Mouse (Mus musculus) midbrain, embryonic 14.5 days (tissue): Measurements from ENCODE around the gene Fam110c. TPM values are rescaled to one million over a fixed set of nuclear protein-coding genes. Genes with fewer than 3 reads are reported as not detected.

Experiments
- ATAC-seq: fragments of 200-750 bp; cut with Nextera tagmentation; 2 replicates; pipeline ENCODE4 v1.8.0; 2017; ENCODE audit warnings: moderate number of reproducible peaks, moderate library complexity; ENCODE audit not compliant: low FRiP score, low TSS enrichment
- DNase-seq: peaks from one replicate; pipeline ENCODE4 v3.0.0-alpha.2; 2015
- H3K27ac ChIP-seq: fragments of 300-500 bp; sonication (generic); replicated peaks from 2 replicates; pipeline ENCODE4 v1.5.1; 2014; ENCODE audit warnings: mild to moderate bottlenecking, low read depth, low read length, moderate library complexity
- H3K27me3 ChIP-seq: fragments of 300-500 bp; sonication (generic); 2 replicates; pipeline ENCODE4 v1.6.1; 2014; ENCODE audit warnings: low read length, control low read depth, mixed read lengths; ENCODE audit not compliant: control insufficient read depth, insufficient read depth
- H3K36me3 ChIP-seq: fragments of 300-500 bp; sonication (generic); 2 replicates; pipeline ENCODE4 v1.6.1; 2014; ENCODE audit warnings: low read length, control low read depth; ENCODE audit not compliant: control insufficient read depth, insufficient read depth
- H3K4me1 ChIP-seq: fragments of 300-500 bp; sonication (generic); 2 replicates; pipeline ENCODE4 v1.6.1; 2014; ENCODE audit warnings: mild to moderate bottlenecking, antibody characterized with exemption, low read length, control low read depth; ENCODE audit not compliant: control insufficient read depth, insufficient read depth
- H3K4me2 ChIP-seq: fragments of 300-500 bp; sonication (generic); 2 replicates; pipeline ENCODE4 v1.6.1; 2014; ENCODE audit warnings: mild to moderate bottlenecking, low read length, moderate library complexity
- H3K4me3 ChIP-seq: fragments of 300-500 bp; sonication (generic); replicated peaks from 2 replicates; pipeline ENCODE4 v1.5.1; 2014; ENCODE audit warnings: low read depth, low read length
- H3K9ac ChIP-seq: fragments of 300-500 bp; sonication (generic); replicated peaks from 2 replicates; pipeline ENCODE4 v1.6.1; 2014; ENCODE audit warnings: mild to moderate bottlenecking, low read length, moderate library complexity
- H3K9me3 ChIP-seq: fragments of 300-500 bp; sonication (generic); 2 replicates; pipeline ENCODE4 v1.6.1; 2016; ENCODE audit warnings: low read length, control low read depth, mixed read lengths; ENCODE audit not compliant: control insufficient read depth
- WGBS: fragments of 180-500 bp; shearing (Covaris S2); extraction: QIAGEN DNeasy Blood & Tissue Kit; methylation state at CpG from one replicate; pipeline ENCODE4 v1.1.7; 2014; 5-methylcytosine and 5-hydroxymethylcytosine counted together
- polyA plus RNA-seq: library from polyadenylated mRNA; unstranded; fragments of >200 nt; fragmentation: Nextera tagmentation; extraction: Ambion mirVana; gene quantifications from 2 replicates; pipeline ENCODE4 v1.2.1, GENCODE M21; 2014

Gene Fam110c
- polyA plus RNA-seq, 1 experiment from 2014 or later: 0.11 TPM

DNA sequence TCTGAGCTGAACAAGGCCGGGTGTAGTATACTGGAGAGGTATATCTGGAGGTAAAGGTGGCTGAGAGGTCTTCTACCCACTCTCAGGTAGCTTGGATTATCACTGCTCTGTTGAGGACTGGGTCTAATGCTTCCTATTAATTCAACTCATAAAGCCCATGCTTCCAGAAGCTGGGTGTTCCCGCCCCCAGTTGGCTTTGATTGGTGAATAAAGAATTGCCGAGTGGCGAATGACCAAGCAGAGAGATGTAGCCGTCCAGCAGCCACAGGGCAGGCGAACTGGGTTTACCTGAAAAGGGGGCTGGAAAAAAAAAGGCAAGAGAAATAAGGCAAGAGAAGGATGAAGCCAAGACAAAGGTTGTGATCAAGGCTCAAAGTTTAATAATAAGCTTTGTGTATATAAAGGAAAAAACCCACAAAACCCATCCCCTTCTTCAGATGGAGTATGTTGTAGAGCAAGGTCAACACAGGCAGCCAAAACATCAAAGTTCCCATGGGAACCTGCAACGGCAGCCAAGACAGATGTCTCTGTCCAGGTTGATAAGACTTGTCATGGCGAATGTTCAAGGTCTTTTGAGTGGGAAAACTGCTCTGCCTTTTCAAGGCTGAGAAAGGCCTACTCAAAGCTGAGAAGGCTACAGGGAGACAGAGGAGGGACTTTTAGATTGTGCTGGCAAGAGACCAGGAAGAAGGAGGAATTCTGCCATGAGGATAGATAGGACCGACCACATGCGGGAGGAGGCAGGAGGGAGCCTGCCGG, 17.4 kb downstream of the Fam110c start:
- Histone ChIP-seq H3K9ac (no peak overlapping the region), H3K4me1 (no peaks in the 10 kb centered on the region), H3K4me3 (no peak overlapping the region), H3K27ac (no peak overlapping the region), H3K9me3 (no peaks in the 10 kb centered on the region), H3K36me3 (no peaks in the 10 kb centered on the region), H3K27me3 (no peaks in the 10 kb centered on the region), H3K4me2 (no peak overlapping the region)
- ATAC-seq (no peak), DNase-seq (no peak)
- WGBS: 80% methylated on average over 11 of the region's 11 CpGs

DNA sequence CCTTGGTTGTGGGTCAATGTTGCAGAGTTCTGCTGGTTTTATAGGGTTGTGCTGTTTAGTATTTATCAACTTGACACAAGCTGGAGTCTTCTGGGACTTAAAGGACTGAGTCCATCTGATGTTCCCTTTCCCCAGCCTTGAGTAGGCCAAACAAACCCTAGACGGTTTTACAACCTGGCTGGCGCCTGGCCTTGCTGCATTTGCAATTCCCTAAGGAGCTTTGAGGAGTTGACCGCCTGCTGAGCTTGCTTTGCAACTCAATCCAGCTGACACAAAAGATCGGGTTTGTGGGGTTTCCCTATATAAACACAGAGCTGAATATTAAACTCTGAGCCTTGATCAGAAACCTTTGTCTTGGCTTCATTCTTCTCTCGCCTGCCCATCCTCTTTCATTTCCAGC, 18.8 kb downstream of the Fam110c start:
- Histone ChIP-seq H3K4me3 (no peak overlapping the region), H3K27ac (no peak overlapping the region), H3K9ac (no peak overlapping the region), H3K9me3 (no peaks in the 10 kb centered on the region), H3K27me3 (no peaks in the 10 kb centered on the region), H3K36me3 (no peaks in the 10 kb centered on the region), H3K4me2 (no peak overlapping the region), H3K4me1 (no peaks in the 10 kb centered on the region)
- 4% methylated on average over 5 of the region's 5 CpGs for WGBS
- DNase-seq: no peak
- no peak for ATAC-seq

DNA sequence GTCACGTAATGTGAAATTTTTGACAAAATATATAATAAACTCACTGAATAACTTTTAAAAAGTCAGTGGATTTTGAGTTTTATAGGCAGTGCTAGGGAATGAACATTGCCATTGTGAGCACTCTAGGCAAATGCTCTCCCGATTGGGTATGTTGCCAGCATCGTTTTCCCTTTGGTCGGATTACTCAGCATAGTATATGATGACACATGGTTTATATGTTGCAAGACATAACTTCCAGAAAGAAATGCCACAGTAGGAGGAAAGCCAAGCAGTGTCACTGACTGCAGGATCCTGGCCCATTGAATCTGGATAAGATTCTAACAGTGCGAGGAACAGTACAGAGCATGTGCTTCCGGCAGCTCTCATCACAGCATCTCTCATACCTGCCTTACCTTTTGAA, 23.5 kb downstream of the Fam110c start:
- ATAC-seq: no peak
- DNase-seq: no peak

DNA sequence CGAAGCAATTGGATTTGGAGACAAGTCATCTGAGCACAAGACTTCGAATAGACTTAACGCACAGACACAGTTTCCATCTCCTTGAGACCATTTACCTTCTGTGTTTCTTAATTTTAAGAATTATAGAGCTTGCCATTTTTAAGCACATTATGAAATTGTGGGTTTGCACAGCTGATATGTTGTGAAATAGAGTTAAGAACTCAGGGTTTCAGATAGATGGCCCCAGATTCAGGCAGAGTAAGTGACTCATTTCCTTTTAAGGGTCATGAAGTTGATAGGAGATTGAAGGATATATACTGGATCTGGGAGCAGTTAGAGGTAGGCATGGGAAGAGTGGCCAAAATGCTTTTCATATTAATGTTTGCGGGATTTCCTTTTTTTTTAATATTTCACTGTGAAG, 27.5 kb downstream of the Fam110c start:
- H3K9me3 ChIP-seq: no peaks in the 10 kb centered on the region
- ATAC-seq: no peak
- H3K36me3 ChIP-seq: no peaks in the 10 kb centered on the region
- H3K9ac ChIP-seq: no peak overlapping the region
- H3K27me3 ChIP-seq: no peaks in the 10 kb centered on the region
- DNase-seq: no peak
- 95% methylated on average over 4 of the region's 4 CpGs for WGBS
- no peaks in the 10 kb centered on the region for H3K4me1 ChIP-seq
- no peak overlapping the region for H3K27ac ChIP-seq
- H3K4me3 ChIP-seq: no peak overlapping the region
- no peak overlapping the region for H3K4me2 ChIP-seq

More for the DNA sequence above, 23.5 kb downstream of the Fam110c start:
- H3K4me1 ChIP-seq: no peaks in the 10 kb centered on the region
- no peak overlapping the region for H3K4me2 ChIP-seq
- H3K9ac ChIP-seq: no peak overlapping the region
- no peaks in the 10 kb centered on the region for H3K27me3 ChIP-seq
- H3K36me3 ChIP-seq: no peaks in the 10 kb centered on the region
- WGBS: 94% methylated on average over 6 of the region's 6 CpGs
- H3K4me3 ChIP-seq: no peak overlapping the region
- H3K9me3 ChIP-seq: no peaks in the 10 kb centered on the region
- no peak overlapping the region for H3K27ac ChIP-seq

DNA sequence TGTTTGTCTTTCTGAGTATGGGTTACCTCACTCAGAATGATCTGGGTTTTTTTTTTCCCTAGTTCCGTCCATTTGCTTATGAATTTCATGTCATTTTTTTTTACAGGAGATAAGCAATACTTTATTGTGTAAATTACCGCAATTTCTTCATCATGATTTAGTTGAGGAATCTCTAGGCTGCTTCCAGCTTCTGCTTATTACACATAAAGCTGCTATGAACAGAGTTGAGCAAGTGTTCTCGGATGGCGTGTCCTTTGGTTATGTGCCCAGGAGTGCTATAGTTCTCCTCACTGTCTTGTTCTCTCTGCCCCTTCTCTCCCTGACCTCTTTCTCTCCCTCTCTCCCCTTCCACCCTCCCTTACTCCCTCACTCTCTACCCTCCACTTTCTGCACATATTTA, 28.2 kb downstream of the Fam110c start:
- Histone ChIP-seq H3K4me2 (no peak overlapping the region), H3K36me3 (no peaks in the 10 kb centered on the region), H3K4me1 (no peaks in the 10 kb centered on the region), H3K27ac (no peak overlapping the region), H3K9me3 (no peaks in the 10 kb centered on the region), H3K4me3 (no peak overlapping the region), H3K27me3 (no peaks in the 10 kb centered on the region), H3K9ac (no peak overlapping the region)
- DNase-seq (no peak), ATAC-seq (no peak)
- 91% methylated on average over 4 of the region's 4 CpGs for WGBS

GRCm38 (mm10) chr12:31116005-31116466, 42.4 kb downstream of the Fam110c start:
- H3K27me3 ChIP-seq: no peaks in the 10 kb centered on the region
- no peaks in the 10 kb centered on the region for H3K4me1 ChIP-seq
- ATAC-seq: no peak; the same call in 1 of the 2 replicates
- no peaks in the 10 kb centered on the region for H3K9me3 ChIP-seq
- H3K9ac ChIP-seq: no peak overlapping the region
- no peak overlapping the region for H3K27ac ChIP-seq
- 16% methylated on average over 8 of the region's 8 CpGs for WGBS
- H3K4me2 ChIP-seq: no peak overlapping the region
- no peak overlapping the region for H3K4me3 ChIP-seq
- H3K36me3 ChIP-seq: no peaks in the 10 kb centered on the region
- peak; percentile 86 for DNase-seq

DNA sequence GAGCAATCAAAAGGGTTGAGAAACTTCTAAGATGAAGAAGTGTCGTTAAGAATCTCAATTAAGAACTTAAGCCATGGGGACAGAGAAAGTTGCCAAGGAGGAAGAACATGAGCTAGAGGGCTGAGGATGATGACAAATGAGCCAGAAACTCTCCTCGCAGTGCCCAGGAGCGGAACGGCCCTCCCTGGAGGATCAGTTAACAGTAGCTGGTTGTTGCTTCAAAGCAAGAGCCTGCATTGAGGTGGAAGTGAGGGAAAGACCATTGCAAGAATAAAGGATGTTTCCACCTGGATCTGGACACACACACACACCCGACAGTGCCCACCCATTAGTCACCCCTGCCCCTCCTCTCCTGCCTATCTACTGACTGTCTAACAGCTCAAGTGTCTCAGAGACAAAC, 46.9 kb downstream of the Fam110c start:
- H3K27me3 ChIP-seq: no peaks in the 10 kb centered on the region
- no peaks in the 10 kb centered on the region for H3K4me1 ChIP-seq
- H3K4me2 ChIP-seq: no peak overlapping the region
- H3K36me3 ChIP-seq: no peaks in the 10 kb centered on the region
- no peak for DNase-seq
- no peak overlapping the region for H3K27ac ChIP-seq
- no peak overlapping the region for H3K9ac ChIP-seq
- H3K9me3 ChIP-seq: no peaks in the 10 kb centered on the region
- 88% methylated on average over 5 of the region's 5 CpGs for WGBS
- no peak for ATAC-seq
- no peak overlapping the region for H3K4me3 ChIP-seq

- Histone ChIP-seq H3K27me3 (no peaks in the 10 kb centered on the region), H3K4me3 (no peak overlapping the region), H3K36me3 (no peaks in the 10 kb centered on the region), H3K9me3 (no peaks in the 10 kb centered on the region), H3K4me2 (no peak overlapping the region), H3K9ac (no peak overlapping the region), H3K4me1 (no peaks in the 10 kb centered on the region), H3K27ac (no peak overlapping the region)
- WGBS: 75% methylated on average over 6 of the region's 6 CpGs
- ATAC-seq (no peak), DNase-seq (no peak)
Measured at GRCm38 (mm10) chr12:31122892-31123622, 49.4 kb downstream of the Fam110c start.

- no peak overlapping the region for H3K4me2 ChIP-seq
- ATAC-seq (no peak), DNase-seq (peak; percentile 18)
- H3K9me3 ChIP-seq: no peaks in the 10 kb centered on the region
- no peak overlapping the region for H3K9ac ChIP-seq
- WGBS: 56% methylated on average over 1 of the region's 1 CpGs
- H3K4me3 ChIP-seq: no peak overlapping the region
- no peaks in the 10 kb centered on the region for H3K36me3 ChIP-seq
- no peak overlapping the region for H3K27ac ChIP-seq
- H3K4me1 ChIP-seq: no peaks in the 10 kb centered on the region
- no peaks in the 10 kb centered on the region for H3K27me3 ChIP-seq
Measured at GRCm38 (mm10) chr12:31126071-31126470, 52.4 kb downstream of the Fam110c start.
